Mouse (Mus musculus): ENCODE measurements at regions not wholly inside any gene's neighbourhood (a gene's known extent, or its start where the extent isn't known, plus 50 kb on each side); places are given as distances from the start of the nearest gene placed in this dataset.

- Histone ChIP-seq H3K4me2 (no peak overlapping the region), H3K4me3 (ENCODE audit: low read depth, low read length) (no peak overlapping the region), H3K27ac (ENCODE audit: low read depth) (no peak overlapping the region), H3K9ac (no peak overlapping the region), H3K27me3 (ENCODE audit: insufficient read depth, low read length) (no peaks in the 10 kb centered on the region), H3K36me3 (ENCODE audit: insufficient read depth) (no peaks in the 10 kb centered on the region), H3K9me3 (ENCODE audit: low read depth, low read length) (no peaks in the 10 kb centered on the region), H3K4me1 (ENCODE audit: insufficient read depth) (no peaks in the 10 kb centered on the region)
- no peak for DNase-seq
- no peak for ATAC-seq (ENCODE audit: insufficient read depth)
- no peak for TF ChIP-seq CTCF (IDR thresholded peaks at IDR 0.05; ENCODE audit: low read depth)
- 86% methylated on average over 6 of the region's 6 CpGs for WGBS
Measured at GRCm38 (mm10) chr3:60275249-60275838, 193.7 kb downstream of the Sucnr1 start.

GRCm38 (mm10) chr3:60277791-60278190 lies 194.8 kb upstream of the Mbnl1 start:
- Histone ChIP-seq H3K27me3 (ENCODE audit: insufficient read depth, low read length) (no peaks in the 10 kb centered on the region), H3K9me3 (ENCODE audit: low read depth, low read length) (no peaks in the 10 kb centered on the region), H3K27ac (ENCODE audit: low read depth) (no peak overlapping the region), H3K4me3 (ENCODE audit: low read depth, low read length) (no peak overlapping the region), H3K4me2 (no peak overlapping the region), H3K36me3 (ENCODE audit: insufficient read depth) (no peaks in the 10 kb centered on the region), H3K4me1 (ENCODE audit: insufficient read depth) (no peaks in the 10 kb centered on the region), H3K9ac (no peak overlapping the region)
- DNase-seq (no peak), ATAC-seq (ENCODE audit: insufficient read depth) (no peak)
- WGBS: 70% methylated on average over 1 of the region's 1 CpGs
- TF ChIP-seq CTCF (IDR thresholded peaks at IDR 0.05; ENCODE audit: low read depth): no peak

GRCm38 (mm10) chr3:60281229-60281628 lies 191.4 kb upstream of the Mbnl1 start:
- no peak for TF ChIP-seq CTCF (IDR thresholded peaks at IDR 0.05; ENCODE audit: low read depth)
- H3K27me3 ChIP-seq (ENCODE audit: insufficient read depth, low read length): no peaks in the 10 kb centered on the region
- no peak overlapping the region for H3K4me3 ChIP-seq (ENCODE audit: low read depth, low read length)
- no peak overlapping the region for H3K4me2 ChIP-seq
- no peaks in the 10 kb centered on the region for H3K9me3 ChIP-seq (ENCODE audit: low read depth, low read length)
- H3K27ac ChIP-seq (ENCODE audit: low read depth): no peak overlapping the region
- no peak for ATAC-seq (ENCODE audit: insufficient read depth)
- no peaks in the 10 kb centered on the region for H3K36me3 ChIP-seq (ENCODE audit: insufficient read depth)
- H3K9ac ChIP-seq: no peak overlapping the region
- peak; percentile 33 for DNase-seq
- H3K4me1 ChIP-seq (ENCODE audit: insufficient read depth): no peaks in the 10 kb centered on the region

GRCm38 (mm10) chr3:60281959-60282495 lies 190.6 kb upstream of the Mbnl1 start:
- H3K4me3 ChIP-seq (ENCODE audit: low read depth, low read length): no peak overlapping the region
- H3K27me3 ChIP-seq (ENCODE audit: insufficient read depth, low read length): no peaks in the 10 kb centered on the region
- no peaks in the 10 kb centered on the region for H3K4me1 ChIP-seq (ENCODE audit: insufficient read depth)
- 39% methylated on average over 3 of the region's 3 CpGs for WGBS
- H3K27ac ChIP-seq (ENCODE audit: low read depth): no peak overlapping the region; the same call in 1 of the 2 replicates
- H3K9ac ChIP-seq: no peak overlapping the region
- H3K9me3 ChIP-seq (ENCODE audit: low read depth, low read length): no peaks in the 10 kb centered on the region
- no peak for ATAC-seq (ENCODE audit: insufficient read depth)
- no peak overlapping the region for H3K4me2 ChIP-seq
- TF ChIP-seq CTCF (IDR thresholded peaks at IDR 0.05; ENCODE audit: low read depth): no peak
- no peaks in the 10 kb centered on the region for H3K36me3 ChIP-seq (ENCODE audit: insufficient read depth)
- peak; percentile 17 for DNase-seq

GRCm38 (mm10) chr3:60292142-60292541 lies 180.5 kb upstream of the Mbnl1 start:
- H3K4me2 ChIP-seq: no peak overlapping the region
- WGBS: 80% methylated on average over 2 of the region's 2 CpGs
- no peaks in the 10 kb centered on the region for H3K36me3 ChIP-seq (ENCODE audit: insufficient read depth)
- no peak overlapping the region for H3K27ac ChIP-seq (ENCODE audit: low read depth)
- TF ChIP-seq CTCF (IDR thresholded peaks at IDR 0.05; ENCODE audit: low read depth): no peak
- no peaks in the 10 kb centered on the region for H3K4me1 ChIP-seq (ENCODE audit: insufficient read depth)
- H3K9me3 ChIP-seq (ENCODE audit: low read depth, low read length): no peaks in the 10 kb centered on the region
- H3K4me3 ChIP-seq (ENCODE audit: low read depth, low read length): no peak overlapping the region
- no peak for ATAC-seq (ENCODE audit: insufficient read depth)
- no peak for DNase-seq
- no peak overlapping the region for H3K9ac ChIP-seq
- H3K27me3 ChIP-seq (ENCODE audit: insufficient read depth, low read length): no peaks in the 10 kb centered on the region

- Histone ChIP-seq H3K27me3 (ENCODE audit: insufficient read depth, low read length) (no peaks in the 10 kb centered on the region), H3K9ac (no peak overlapping the region)
- no peak for ATAC-seq (ENCODE audit: insufficient read depth)
Measured at GRCm38 (mm10) chr3:60292940-60293339, 179.7 kb upstream of the Mbnl1 start.

GRCm38 (mm10) chr3:60305399-60305798 lies 167.2 kb upstream of the Mbnl1 start:
- DNase-seq (no peak), ATAC-seq (ENCODE audit: insufficient read depth) (no peak)
- no peak overlapping the region for H3K9ac ChIP-seq
- H3K4me1 ChIP-seq (ENCODE audit: insufficient read depth): no peaks in the 10 kb centered on the region
- H3K4me2 ChIP-seq: no peak overlapping the region
- H3K27me3 ChIP-seq (ENCODE audit: insufficient read depth, low read length): no peaks in the 10 kb centered on the region
- no peaks in the 10 kb centered on the region for H3K9me3 ChIP-seq (ENCODE audit: low read depth, low read length)
- H3K4me3 ChIP-seq (ENCODE audit: low read depth, low read length): no peak overlapping the region
- H3K27ac ChIP-seq (ENCODE audit: low read depth): no peak overlapping the region
- 92% methylated on average over 3 of the region's 3 CpGs for WGBS
- H3K36me3 ChIP-seq (ENCODE audit: insufficient read depth): no peaks in the 10 kb centered on the region
- TF ChIP-seq CTCF (IDR thresholded peaks at IDR 0.05; ENCODE audit: low read depth): no peak

More at GRCm38 (mm10) chr3:60292940-60293339, 179.7 kb upstream of the Mbnl1 start:
- TF ChIP-seq CTCF (IDR thresholded peaks at IDR 0.05; ENCODE audit: low read depth): no peak
- no peak overlapping the region for H3K27ac ChIP-seq (ENCODE audit: low read depth)
- DNase-seq: no peak
- no peak overlapping the region for H3K4me3 ChIP-seq (ENCODE audit: low read depth, low read length)
- WGBS: 80% methylated on average over 2 of the region's 2 CpGs
- no peak overlapping the region for H3K4me2 ChIP-seq
- H3K36me3 ChIP-seq (ENCODE audit: insufficient read depth): no peaks in the 10 kb centered on the region
- H3K4me1 ChIP-seq (ENCODE audit: insufficient read depth): no peaks in the 10 kb centered on the region
- H3K9me3 ChIP-seq (ENCODE audit: low read depth, low read length): no peaks in the 10 kb centered on the region
